Mouse (Mus musculus) embryonic facial prominence, embryonic 11.5 days (tissue): ENCODE data around the gene Mmel1. TPM values are rescaled to one million over a fixed set of nuclear protein-coding genes. Genes with fewer than 3 reads are reported as not detected.
A peak's percentile ranks its signal among the peaks of the same experiment; 100 is the strongest.

Experiments
- ATAC-seq: fragments of 200-750 bp; cut with Nextera tagmentation; replicated peaks from 2 replicates; pipeline ENCODE4 v1.8.0; 2017; ENCODE audit warnings: low read depth; ENCODE audit not compliant: insufficient number of reproducible peaks, low FRiP score, low TSS enrichment
- DNase-seq: peaks from one replicate; pipeline ENCODE4 v3.0.0-alpha.2; 2015; ENCODE audit warnings: low spot score
- H3K27ac ChIP-seq: fragments of 300-500 bp; sonication (generic); replicated peaks from 2 replicates; pipeline ENCODE4 v1.5.1; 2014; ENCODE audit warnings: mild to moderate bottlenecking, low read depth, low read length, control low read depth
- H3K27me3 ChIP-seq: fragments of 300-500 bp; sonication (generic); 2 replicates; pipeline ENCODE4 v1.6.1; 2014; ENCODE audit warnings: mild to moderate bottlenecking, low read length, moderate library complexity, mixed read lengths; ENCODE audit not compliant: control insufficient read depth, insufficient read depth
- H3K36me3 ChIP-seq: fragments of 300-500 bp; sonication (generic); replicated peaks from 2 replicates; pipeline ENCODE4 v1.6.1; 2014; ENCODE audit warnings: low read depth, mild to moderate bottlenecking, low read length, moderate library complexity, mixed read lengths; ENCODE audit not compliant: control insufficient read depth, insufficient read depth
- H3K4me1 ChIP-seq: fragments of 300-500 bp; sonication (generic); 2 replicates; pipeline ENCODE4 v1.6.1; 2014; ENCODE audit warnings: low read length, mixed read lengths; ENCODE audit not compliant: control insufficient read depth, insufficient read depth
- H3K4me2 ChIP-seq: fragments of 300-500 bp; sonication (generic); 2 replicates; pipeline ENCODE4 v1.6.1; 2014; ENCODE audit warnings: low read depth, mild to moderate bottlenecking, control low read depth, low read length, moderate library complexity
- H3K4me3 ChIP-seq: fragments of 300-500 bp; sonication (generic); 2 replicates; pipeline ENCODE4 v1.5.1; 2014; ENCODE audit warnings: low read depth, low read length, control low read depth
- H3K9ac ChIP-seq: fragments of 300-500 bp; sonication (generic); replicated peaks from 2 replicates; pipeline ENCODE4 v1.6.1; 2014; ENCODE audit warnings: mild to moderate bottlenecking, control low read depth, low read length
- H3K9me3 ChIP-seq: fragments of 300-500 bp; sonication (generic); replicated peaks from 2 replicates; pipeline ENCODE4 v1.6.1; 2016; ENCODE audit warnings: mild to moderate bottlenecking, low read length, inconsistent platforms, mixed read lengths; ENCODE audit not compliant: control insufficient read depth
- WGBS: fragments of 180-500 bp; shearing (Covaris S2); extraction: QIAGEN DNeasy Blood & Tissue Kit; methylation state at CpG from one replicate; pipeline ENCODE4 v1.1.7; 2014; 5-methylcytosine and 5-hydroxymethylcytosine counted together
- polyA plus RNA-seq: library from polyadenylated mRNA; unstranded; fragments of >200 nt; fragmentation: Nextera tagmentation; extraction: Ambion mirVana; gene quantifications from 2 replicates; pipeline ENCODE4 v1.2.1, GENCODE M21; 2014

The Mmel1 gene
- polyA plus RNA-seq, 1 experiment from 2014 or later = 0.28 TPM

DNA sequence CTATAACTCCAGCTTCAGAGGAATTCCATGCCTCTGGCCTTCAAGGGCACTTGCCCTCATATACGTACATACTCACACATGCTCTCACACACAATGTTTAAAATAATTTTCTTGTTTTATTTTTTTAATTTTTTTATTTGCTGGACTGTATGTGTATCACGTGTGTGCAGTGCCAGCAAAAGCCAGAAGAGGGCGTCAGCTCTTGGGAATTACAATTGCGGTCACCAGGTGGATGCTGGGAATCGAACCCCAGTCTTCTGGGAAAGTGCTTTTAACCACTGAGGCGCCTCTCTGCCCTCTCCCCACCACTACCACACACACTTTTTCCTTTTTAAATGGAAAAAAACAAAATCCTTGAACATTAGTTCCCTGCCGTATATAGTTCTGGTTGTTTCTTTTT lies 12.5 kb upstream of the Mmel1 start:
- Histone ChIP-seq H3K4me2 (no peak overlapping the region; the same call in 1 of the 2 replicates), H3K4me3 (peak overlapping the region; percentile 49; the same call in 1 of the 2 replicates), H3K4me1 (no peaks in the 10 kb centered on the region), H3K9ac (no peak overlapping the region), H3K27ac (no peak overlapping the region), H3K27me3 (peaks cover 22% of the 10 kb centered on the region), H3K9me3 (no peaks in the 10 kb centered on the region), H3K36me3 (no peaks in the 10 kb centered on the region)
- ATAC-seq (no peak), DNase-seq (no peak)
- WGBS = 91% methylated on average over 7 of the region's 7 CpGs

DNA sequence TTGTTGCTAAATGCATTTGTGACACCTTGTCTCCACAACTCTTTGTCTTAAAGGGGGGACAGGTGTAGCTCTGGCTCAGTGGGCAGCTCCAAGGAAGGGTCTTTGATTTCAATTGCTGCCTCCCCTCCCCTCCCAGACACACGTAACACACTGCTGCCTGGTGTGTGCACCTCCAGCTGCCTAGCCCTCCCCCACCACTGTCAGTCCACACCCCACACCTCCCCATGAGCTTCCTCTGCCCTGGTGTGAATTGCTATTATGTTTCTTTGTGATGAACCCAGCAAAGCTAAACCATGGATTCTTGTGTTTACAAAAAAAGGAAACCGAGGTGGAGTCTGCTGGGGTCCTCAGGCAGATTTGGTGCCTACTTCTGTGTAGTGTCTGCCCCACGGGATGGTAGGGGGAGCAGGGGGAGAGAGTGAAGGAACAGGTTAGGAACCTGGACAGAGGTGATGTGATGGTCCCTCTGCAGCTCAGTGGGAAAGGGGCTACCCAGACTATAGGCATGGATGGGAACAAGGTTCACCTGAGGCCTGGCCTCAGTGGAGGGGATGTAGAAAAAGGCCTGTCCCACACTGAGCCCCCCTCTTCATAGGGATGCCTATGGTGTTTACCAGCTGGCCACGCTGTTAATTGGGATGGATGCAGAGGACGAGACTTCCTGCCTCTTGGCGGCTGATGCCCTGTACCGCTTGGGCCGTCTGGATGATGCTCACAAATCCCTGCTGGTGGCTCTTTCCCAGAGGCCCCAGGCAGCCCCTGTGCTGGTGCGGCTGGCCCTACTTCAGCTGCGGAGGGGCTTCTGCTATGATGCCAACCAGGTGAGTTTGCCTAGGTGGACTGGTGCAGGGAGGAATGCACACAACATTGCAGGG lies 11.8 kb upstream of the Mmel1 start:
- ATAC-seq (no peak), DNase-seq (no peak)
- 72% methylated on average over 10 of the region's 10 CpGs for WGBS
- no peak overlapping the region for H3K4me2 ChIP-seq
- H3K4me1 ChIP-seq = no peaks in the 10 kb centered on the region
- no peak overlapping the region for H3K4me3 ChIP-seq
- no peaks in the 10 kb centered on the region for H3K36me3 ChIP-seq
- peaks cover 22% of the 10 kb centered on the region for H3K27me3 ChIP-seq
- H3K9me3 ChIP-seq = no peaks in the 10 kb centered on the region
- no peak overlapping the region for H3K9ac ChIP-seq
- H3K27ac ChIP-seq = no peak overlapping the region

DNA sequence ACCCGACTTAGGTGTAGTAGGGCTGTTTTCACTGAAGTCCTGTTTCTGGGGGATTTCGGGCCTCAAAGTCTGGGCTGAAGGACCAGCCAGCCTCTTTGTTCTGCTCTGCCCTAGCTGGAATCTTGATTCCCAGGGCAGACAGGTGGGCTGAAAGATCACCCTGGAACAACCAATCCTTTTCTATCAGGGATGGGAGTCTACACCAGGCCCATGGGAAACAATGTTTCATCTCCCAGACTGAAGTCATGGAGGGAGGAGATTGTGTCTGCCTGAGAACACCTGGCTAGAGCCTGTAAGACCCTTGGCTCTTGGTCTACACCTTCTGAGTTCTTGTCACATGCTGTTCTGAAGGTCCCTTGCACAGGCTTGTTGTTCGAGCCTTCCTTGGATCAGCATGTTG lies 10.8 kb upstream of the Mmel1 start:
- 70% methylated on average over 3 of the region's 3 CpGs for WGBS
- no peak overlapping the region for H3K4me3 ChIP-seq
- no peaks in the 10 kb centered on the region for H3K36me3 ChIP-seq
- H3K27ac ChIP-seq = no peak overlapping the region
- H3K4me2 ChIP-seq = no peak overlapping the region
- H3K9me3 ChIP-seq = no peaks in the 10 kb centered on the region
- DNase-seq (no peak), ATAC-seq (no peak)
- H3K27me3 ChIP-seq = peaks cover 22% of the 10 kb centered on the region
- no peak overlapping the region for H3K9ac ChIP-seq
- no peaks in the 10 kb centered on the region for H3K4me1 ChIP-seq

DNA sequence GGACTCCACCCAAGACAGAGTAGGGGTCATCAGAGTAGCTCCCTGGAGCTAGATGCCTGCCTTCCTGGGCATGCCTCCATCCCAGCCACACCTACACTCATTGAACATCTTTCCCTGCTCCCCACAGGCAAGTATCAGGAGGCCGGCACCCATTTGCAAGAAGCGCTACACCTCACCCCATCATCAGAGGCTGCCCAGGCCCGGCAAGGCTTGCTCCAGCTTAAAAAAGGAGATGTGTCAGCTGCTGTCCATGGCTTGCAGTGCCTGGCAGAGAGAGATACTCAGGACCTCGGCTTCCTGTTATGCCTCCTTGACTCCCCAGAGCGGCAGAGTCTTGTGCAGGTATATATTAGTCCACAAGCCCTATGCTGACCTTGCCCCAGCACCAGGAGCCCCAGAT lies 7.4 kb upstream of the Mmel1 start:
- Histone ChIP-seq H3K27ac (no peak overlapping the region), H3K4me1 (no peaks in the 10 kb centered on the region; the same call in 1 of the 2 replicates), H3K9ac (no peak overlapping the region), H3K27me3 (no peaks in the 10 kb centered on the region), H3K4me2 (no peak overlapping the region), H3K4me3 (no peak overlapping the region), H3K36me3 (no peaks in the 10 kb centered on the region), H3K9me3 (no peaks in the 10 kb centered on the region)
- 75% methylated on average over 5 of the region's 5 CpGs for whole genome bisulfite sequencing
- no peak for ATAC-seq
- DNase-seq = no peak

DNA sequence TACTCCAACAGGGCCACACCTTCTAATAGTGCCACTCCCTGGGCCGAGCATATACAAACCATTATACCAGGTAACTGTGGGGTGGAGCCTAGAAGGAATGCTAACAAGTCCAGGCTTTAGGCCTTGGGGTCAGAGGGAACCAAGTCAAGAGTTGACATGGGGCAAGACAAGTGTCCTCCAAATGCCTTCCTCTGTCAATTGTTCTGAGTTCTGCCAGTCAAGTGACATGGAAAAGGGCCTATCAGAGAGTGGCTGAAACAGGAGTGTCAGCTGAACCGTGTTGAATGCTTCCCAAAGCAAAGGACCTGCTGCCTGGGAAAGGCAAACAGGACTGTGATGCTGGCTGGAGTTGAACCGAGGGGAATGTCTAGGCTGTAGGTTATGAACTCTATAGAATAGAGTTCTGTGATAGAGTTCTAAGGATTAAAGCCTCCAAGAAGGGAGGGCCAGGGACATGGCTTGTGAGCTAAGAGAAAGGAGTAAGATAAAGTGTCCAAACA lies 5.9 kb upstream of the Mmel1 start:
- no peaks in the 10 kb centered on the region for H3K36me3 ChIP-seq
- ATAC-seq (no peak), DNase-seq (no peak)
- H3K4me1 ChIP-seq = no peaks in the 10 kb centered on the region; the same call in 1 of the 2 replicates
- H3K9ac ChIP-seq = no peak overlapping the region; the same call in 1 of the 2 replicates
- WGBS = 84% methylated on average over 3 of the region's 3 CpGs
- no peak overlapping the region for H3K4me2 ChIP-seq
- no peak overlapping the region for H3K27ac ChIP-seq
- no peak overlapping the region for H3K4me3 ChIP-seq
- no peaks in the 10 kb centered on the region for H3K27me3 ChIP-seq
- H3K9me3 ChIP-seq = no peaks in the 10 kb centered on the region

DNA sequence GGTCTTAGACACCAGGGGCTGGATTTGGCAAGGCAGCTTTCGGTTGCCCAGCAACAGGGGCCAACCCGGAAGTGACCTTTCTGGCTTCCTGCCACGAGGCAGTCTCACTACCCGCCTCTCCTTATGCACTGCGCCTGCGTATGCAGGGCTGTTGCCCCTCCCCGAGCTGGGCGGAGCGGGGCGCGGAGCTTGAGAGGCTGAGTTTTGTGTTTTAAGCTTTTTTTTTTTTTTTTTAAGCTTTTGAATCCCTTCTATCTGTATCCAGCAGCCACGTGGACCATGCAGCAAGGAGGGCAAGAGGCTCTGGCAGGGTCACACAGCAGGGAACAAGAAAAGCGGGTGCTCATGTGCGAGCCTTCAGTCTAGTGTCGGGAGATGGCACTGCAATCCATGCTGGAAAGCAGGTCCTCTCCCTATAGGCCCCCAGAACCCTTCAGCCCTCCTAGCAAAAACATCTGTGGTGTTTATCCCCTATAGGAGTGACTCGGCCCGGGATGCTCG lies 5.1 kb upstream of the Mmel1 start:
- H3K36me3 ChIP-seq = no peaks in the 10 kb centered on the region
- no peaks in the 10 kb centered on the region; the same call in 1 of the 2 replicates for H3K4me1 ChIP-seq
- no peaks in the 10 kb centered on the region for H3K27me3 ChIP-seq
- no peaks in the 10 kb centered on the region for H3K9me3 ChIP-seq
- WGBS = under 1% methylated on average over 18 of the region's 18 CpGs
- H3K27ac ChIP-seq = peak overlapping the region; percentile 59
- H3K4me2 ChIP-seq = peak overlapping the region; percentile 40
- peak; percentile 85 for ATAC-seq
- peak overlapping the region; percentile 70 for H3K9ac ChIP-seq
- H3K4me3 ChIP-seq = peak overlapping the region; percentile 30
- DNase-seq = peak; percentile 97

DNA sequence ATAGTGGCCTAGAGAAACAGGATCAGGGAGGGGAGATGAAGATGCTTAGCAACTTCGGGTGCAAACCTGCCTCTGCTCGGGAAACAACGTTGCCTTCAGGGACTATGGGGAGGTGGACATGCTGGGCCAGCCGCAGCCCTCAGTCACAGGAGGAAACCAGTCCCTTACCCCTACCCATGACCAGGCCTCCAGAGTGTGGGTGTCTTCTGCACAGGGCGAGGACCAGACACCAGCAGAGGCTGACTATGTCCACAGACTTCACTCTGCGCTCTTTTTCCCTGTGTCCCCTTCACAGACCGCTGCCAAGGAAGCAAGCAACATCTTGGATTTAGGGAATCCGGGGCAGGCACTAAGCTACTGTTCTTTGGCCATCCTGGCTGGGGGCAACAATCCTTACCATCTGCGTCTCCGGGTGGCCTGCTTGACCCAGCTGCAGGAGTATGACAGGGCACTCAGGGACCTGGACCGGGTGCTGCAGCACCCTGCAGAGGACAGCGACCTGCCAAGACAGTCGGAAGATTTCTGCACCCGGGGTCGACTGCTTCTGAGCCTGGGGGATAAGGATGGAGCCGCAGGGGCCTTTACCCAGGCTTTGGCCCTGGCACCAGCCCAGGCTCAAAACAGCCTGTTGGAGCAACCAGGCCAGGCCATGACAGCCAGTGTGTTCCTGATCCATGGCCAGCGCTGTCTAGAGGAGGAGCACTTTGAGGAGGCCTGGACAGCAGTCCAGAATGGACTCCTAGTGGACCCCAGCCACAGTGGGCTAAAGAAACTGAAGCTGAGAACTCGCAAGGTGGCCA lies 4.2 kb upstream of the Mmel1 start:
- 81% methylated on average over 18 of the region's 18 CpGs for WGBS
- no peak for ATAC-seq
- Histone ChIP-seq H3K27me3 (no peaks in the 10 kb centered on the region), H3K4me2 (peak overlapping the region; percentile 40), H3K9ac (peak overlapping the region; percentile 70), H3K36me3 (no peaks in the 10 kb centered on the region), H3K9me3 (no peaks in the 10 kb centered on the region), H3K27ac (peak overlapping the region; percentile 59), H3K4me1 (no peaks in the 10 kb centered on the region; the same call in 1 of the 2 replicates), H3K4me3 (no peak overlapping the region; the same call in 1 of the 2 replicates)
- DNase-seq = no peak
